Mouse (Mus musculus): ENCODE measurements around the gene Espn.

Espn gene

DNA sequence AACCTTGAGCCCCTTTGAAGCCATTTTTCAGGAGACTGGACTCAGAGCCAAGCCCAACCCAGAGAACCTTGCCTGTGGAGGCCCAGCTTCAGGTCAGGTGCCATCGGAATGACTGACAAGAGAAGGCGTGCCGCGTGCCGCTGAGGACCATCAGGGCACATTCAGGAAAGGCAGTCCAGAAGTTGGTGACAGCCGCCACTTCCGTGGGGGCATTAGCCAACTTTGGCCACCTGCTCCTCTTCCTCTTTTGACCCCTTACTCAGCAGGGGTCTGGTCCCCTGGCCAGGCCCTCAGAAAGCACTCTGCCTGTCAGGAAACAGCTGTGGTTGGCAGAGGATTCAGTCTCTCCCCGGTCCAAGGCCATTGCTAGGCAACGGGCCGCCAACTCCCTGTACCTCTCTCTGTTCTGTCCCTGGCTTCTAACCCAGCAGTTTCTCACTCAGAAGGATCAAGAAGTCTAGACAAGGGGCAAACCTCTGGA lies 80.0 kb downstream of the Espn start, which contains the start of gene Plekhg5:
Plekhg5 (plus strand) TSS at position 378 of the 481 bp plus-strand sequence.
- no peak for DNase-seq (ENCODE audit: low read depth, low spot score)

DNA sequence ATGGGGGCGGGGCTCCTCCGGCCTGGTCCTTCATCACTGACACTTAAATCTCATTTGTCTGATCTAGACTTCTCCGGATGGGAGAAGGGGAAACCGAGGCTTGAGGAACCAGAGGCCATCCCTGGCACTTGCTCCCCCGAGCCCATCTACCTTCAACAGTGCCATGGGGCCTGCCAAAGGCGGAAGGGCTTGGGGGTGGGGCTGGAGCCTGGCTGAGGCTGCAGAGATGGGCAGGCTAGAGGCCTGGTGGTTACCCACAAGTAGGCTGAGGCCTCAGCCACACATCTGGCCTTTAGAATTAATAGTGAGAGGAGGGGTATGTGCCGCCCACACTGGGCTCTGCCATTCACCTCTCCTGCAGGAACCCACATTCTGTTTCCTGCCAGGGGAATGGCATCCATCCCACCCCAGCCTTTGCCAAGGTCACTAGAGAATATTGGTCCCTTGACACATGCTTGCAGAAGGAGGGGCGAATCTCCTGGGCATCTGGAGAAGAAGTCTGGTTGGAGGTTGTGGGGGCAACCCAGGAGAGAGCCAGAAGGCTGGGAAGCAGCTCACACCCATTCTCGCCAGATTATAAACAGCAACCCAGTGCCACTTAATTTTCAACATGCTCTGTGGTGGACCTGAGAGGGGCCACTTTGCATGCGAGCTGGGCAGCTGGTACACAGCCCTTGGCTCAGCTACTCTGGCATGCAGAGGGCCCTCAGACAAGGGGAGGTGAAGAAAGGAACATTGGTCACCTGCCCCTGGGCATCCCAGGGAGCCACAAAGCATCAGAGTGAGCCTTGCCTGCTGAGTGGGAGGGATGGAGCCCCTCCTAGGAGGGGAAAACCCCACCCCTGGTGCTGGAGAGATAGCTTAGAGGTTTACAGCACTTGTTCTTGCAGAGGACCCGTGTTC lies 81.4 kb downstream of the Espn start:
- no peak for DNase-seq (ENCODE audit: low read depth, low spot score)

All from brain, embryonic 18.5 days (tissue).